Mouse (Mus musculus): ENCODE results near the gene Nr1h3.

Gene Nr1h3

GRCm38 (mm10) chr2:91202222-91202971 lies at the start of gene Nr1h3, which contains the start of gene Acp2:
Nr1h3 (minus strand) TSS chr2:91202834.
Acp2 (plus strand) TSS chr2:91202885.
- peak; percentile 95 for DNase-seq (ENCODE audit: low spot score)

GRCm38 (mm10) chr2:91252001-91252400 lies 49.4 kb upstream of the Nr1h3 start:
- no peak for DNase-seq (ENCODE audit: low spot score)

- no peak for DNase-seq (ENCODE audit: low spot score)
These were observed 45.7 kb upstream of the Nr1h3 start for GRCm38 (mm10) chr2:91248366-91248765.

- DNase-seq (ENCODE audit: low spot score): peak; percentile 39
These were observed 42.1 kb upstream of the Nr1h3 start for GRCm38 (mm10) chr2:91244557-91245228.

- DNase-seq (ENCODE audit: low spot score): no peak
These were observed 40.8 kb upstream of the Nr1h3 start for GRCm38 (mm10) chr2:91243416-91243815.

- DNase-seq (ENCODE audit: low spot score): no peak
These were observed 39.9 kb upstream of the Nr1h3 start for GRCm38 (mm10) chr2:91242547-91242946.

GRCm38 (mm10) chr2:91237511-91238080 lies 35.0 kb upstream of the Nr1h3 start:
- peak; percentile 36 for DNase-seq (ENCODE audit: low spot score)

GRCm38 (mm10) chr2:91236601-91237510 lies 34.2 kb upstream of the Nr1h3 start, which contains the start of gene Ddb2:
Ddb2 (minus strand) TSS chr2:91236982.
- DNase-seq (ENCODE audit: low spot score): peak; percentile 99

- no peak for DNase-seq (ENCODE audit: low spot score)
These were observed 27.1 kb upstream of the Nr1h3 start for GRCm38 (mm10) chr2:91229735-91230134.

GRCm38 (mm10) chr2:91223614-91224013 lies 21.0 kb upstream of the Nr1h3 start:
- DNase-seq (ENCODE audit: low spot score): no peak

GRCm38 (mm10) chr2:91220501-91220900 lies 17.9 kb upstream of the Nr1h3 start:
- DNase-seq (ENCODE audit: low spot score): no peak

- DNase-seq (ENCODE audit: low spot score): no peak
These were observed 14.4 kb upstream of the Nr1h3 start for GRCm38 (mm10) chr2:91217032-91217431.

- no peak for DNase-seq (ENCODE audit: low spot score)
These were observed 10.7 kb upstream of the Nr1h3 start for GRCm38 (mm10) chr2:91213311-91213710.

- DNase-seq (ENCODE audit: low spot score): no peak
These were observed 3.7 kb upstream of the Nr1h3 start for GRCm38 (mm10) chr2:91206254-91206775.

- DNase-seq (ENCODE audit: low spot score): no peak
These were observed 480 bp upstream of the Nr1h3 start for GRCm38 (mm10) chr2:91202972-91203656.

- DNase-seq (ENCODE audit: low spot score): no peak
These were observed 3.7 kb downstream of the Nr1h3 start for GRCm38 (mm10) chr2:91198888-91199287.

GRCm38 (mm10) chr2:91196577-91197001 lies 6.0 kb downstream of the Nr1h3 start:
- no peak for DNase-seq (ENCODE audit: low spot score)

GRCm38 (mm10) chr2:91194624-91195332 lies 7.9 kb downstream of the Nr1h3 start:
- peak; percentile 92 for DNase-seq (ENCODE audit: low spot score)

GRCm38 (mm10) chr2:91190501-91190900 lies 12.1 kb downstream of the Nr1h3 start:
- DNase-seq (ENCODE audit: low spot score): no peak

GRCm38 (mm10) chr2:91187431-91187830 lies 15.2 kb downstream of the Nr1h3 start:
- no peak for DNase-seq (ENCODE audit: low spot score)

Data from yolk sac, embryonic 10.5 days (tissue).